Mouse (Mus musculus) midbrain, embryonic 15.5 days (tissue): Measurements from ENCODE around the gene Tgfb3. TPM values are rescaled to one million over a fixed set of nuclear protein-coding genes. Genes with fewer than 3 reads are reported as not detected.

Experiments
- ATAC-seq: fragments of 200-750 bp; cut with Nextera tagmentation; replicated peaks from 2 replicates; pipeline ENCODE4 v1.8.0; 2017; ENCODE audit warnings: moderate TSS enrichment
- H3K27ac ChIP-seq: fragments of 300-500 bp; sonication (generic); 2 replicates; pipeline ENCODE4 v1.5.1; 2015; ENCODE audit warnings: mild to moderate bottlenecking, inconsistent platforms
- H3K27me3 ChIP-seq: fragments of 300-500 bp; sonication (generic); replicated peaks from 2 replicates; pipeline ENCODE4 v1.6.1; 2015; ENCODE audit warnings: inconsistent platforms
- H3K36me3 ChIP-seq: fragments of 300-500 bp; sonication (generic); replicated peaks from 2 replicates; pipeline ENCODE4 v1.6.1; 2015; ENCODE audit warnings: inconsistent platforms
- H3K4me1 ChIP-seq: fragments of 300-500 bp; sonication (generic); 2 replicates; pipeline ENCODE4 v1.6.1; 2015; ENCODE audit warnings: inconsistent platforms
- H3K4me2 ChIP-seq: fragments of 300-500 bp; sonication (generic); 2 replicates; pipeline ENCODE4 v1.6.1; 2015; ENCODE audit warnings: inconsistent platforms, mild to moderate bottlenecking, moderate library complexity
- H3K4me3 ChIP-seq: fragments of 300-500 bp; sonication (generic); 2 replicates; pipeline ENCODE4 v1.5.1; 2015; ENCODE audit warnings: mild to moderate bottlenecking, inconsistent platforms
- H3K9ac ChIP-seq: fragments of 300-500 bp; sonication (generic); 2 replicates; pipeline ENCODE4 v1.6.1; 2015; ENCODE audit warnings: mild to moderate bottlenecking, inconsistent platforms
- H3K9me3 ChIP-seq: fragments of 300-500 bp; sonication (generic); 2 replicates; pipeline ENCODE4 v1.6.1; 2016; ENCODE audit warnings: inconsistent platforms
- WGBS: fragments of 180-500 bp; shearing (Covaris S2); methylation state at CpG from one replicate; pipeline ENCODE4 v1.1.7; 2015; ENCODE audit warnings: mixed read lengths; 5-methylcytosine and 5-hydroxymethylcytosine counted together
- polyA plus RNA-seq: library from polyadenylated mRNA; unstranded; fragments of >200 nt; fragmentation: Nextera tagmentation; extraction: Ambion mirVana; gene quantifications from 2 replicates; pipeline ENCODE4 v1.2.1, GENCODE M21; 2015

Tgfb3 gene
- polyA plus RNA-seq, 1 experiment from 2014 or later = 4.7 TPM

DNA sequence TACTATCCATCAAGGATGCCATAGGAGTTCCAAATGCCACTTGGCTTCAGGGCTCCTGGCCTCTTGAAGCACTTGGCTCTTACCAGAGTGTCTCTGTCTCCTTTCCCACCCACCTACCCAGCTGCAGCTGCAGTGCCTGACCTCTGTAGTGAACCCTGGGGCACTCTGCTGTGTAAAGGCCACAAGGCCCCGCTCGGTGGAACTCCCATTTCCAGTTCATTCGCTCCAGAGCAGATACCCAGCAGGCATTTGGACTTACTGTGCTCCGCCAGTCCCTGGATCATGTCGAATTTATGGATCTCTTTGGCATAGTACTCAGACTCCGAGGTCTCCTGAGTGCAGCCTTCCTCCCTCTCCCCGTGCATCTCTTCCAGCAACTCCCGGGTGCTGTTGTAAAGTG is 1.5 kb downstream of the Tgfb3 start:
- Histone ChIP-seq H3K9ac (no peak overlapping the region), H3K4me3 (0 out of 2 replicates have a peak overlapping the region, but pooled peaks have one; percentile 52)

DNA sequence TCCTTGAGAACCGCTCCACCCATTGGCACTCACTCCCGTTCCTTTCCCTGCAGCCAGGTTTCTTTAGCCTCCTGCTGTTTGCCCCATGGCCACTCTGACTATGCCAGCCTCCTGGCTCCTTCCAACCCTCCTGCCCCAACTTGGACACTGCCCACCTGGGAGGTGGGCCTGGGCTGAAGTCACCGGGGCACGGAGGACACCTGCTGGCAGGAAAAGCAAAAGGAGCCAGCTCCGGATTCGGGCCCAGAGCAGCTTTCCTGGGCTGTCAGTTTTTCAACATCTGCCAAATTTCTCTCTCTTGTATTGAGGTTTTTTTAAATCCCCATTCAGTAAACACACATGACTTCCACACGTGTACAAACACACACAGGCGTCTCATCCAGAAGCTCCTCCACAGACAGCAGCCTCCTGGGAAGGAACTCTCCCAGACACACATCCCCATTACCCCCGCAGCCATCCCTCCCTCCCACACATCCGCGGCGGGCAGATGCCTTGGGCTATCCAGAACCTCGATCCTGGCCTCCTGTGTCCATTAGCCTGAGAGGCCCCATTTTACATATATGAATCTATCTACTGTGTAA is 2.4 kb downstream of the Tgfb3 start:
- no peak for ATAC-seq
- Histone ChIP-seq H3K9ac (no peak overlapping the region), H3K4me1 (peaks cover 30% of the 10 kb centered on the region), H3K36me3 (no peaks in the 10 kb centered on the region), H3K9me3 (no peaks in the 10 kb centered on the region), H3K4me3 (0 out of 2 replicates have a peak overlapping the region, but pooled peaks have one; percentile 8), H3K27ac (no peak overlapping the region), H3K4me2 (peak overlapping the region; percentile 94), H3K27me3 (peaks cover 27% of the 10 kb centered on the region)
- 7% methylated on average over 13 of the region's 13 CpGs for WGBS

More for the DNA sequence above, 1.5 kb downstream of the Tgfb3 start:
- no peaks in the 10 kb centered on the region for H3K9me3 ChIP-seq
- no peak for ATAC-seq
- H3K27me3 ChIP-seq = peaks cover 27% of the 10 kb centered on the region
- no peak overlapping the region for H3K27ac ChIP-seq
- H3K36me3 ChIP-seq = no peaks in the 10 kb centered on the region
- H3K4me2 ChIP-seq = peak overlapping the region; percentile 94
- peaks cover 32% of the 10 kb centered on the region for H3K4me1 ChIP-seq
- 32% methylated on average over 8 of the region's 8 CpGs for WGBS

DNA sequence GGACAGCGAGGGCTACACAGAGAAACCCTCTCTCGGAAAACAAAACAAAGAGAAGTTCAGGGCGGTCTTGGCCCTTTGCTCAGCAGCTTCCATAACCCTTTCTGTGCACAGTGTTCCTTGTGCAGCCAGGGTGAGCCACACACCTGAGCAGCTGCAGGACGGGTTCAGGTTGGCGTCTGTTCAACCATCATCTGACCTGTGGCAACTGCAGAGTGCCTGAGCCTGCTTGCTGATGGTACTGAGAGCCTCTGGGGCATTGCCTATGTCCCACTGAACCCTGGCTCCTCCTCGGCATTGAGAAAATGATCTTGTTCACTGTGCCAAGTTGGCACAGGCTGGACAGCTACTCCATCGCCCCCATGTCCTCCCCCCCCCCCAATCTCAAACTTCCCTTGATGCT is 3.5 kb downstream of the Tgfb3 start:
- no peak overlapping the region for H3K9ac ChIP-seq
- H3K4me3 ChIP-seq = no peak overlapping the region
- no peak for ATAC-seq
- peaks cover 30% of the 10 kb centered on the region for H3K4me1 ChIP-seq
- no peak overlapping the region for H3K4me2 ChIP-seq
- 91% methylated on average over 7 of the region's 7 CpGs for WGBS
- no peak overlapping the region for H3K27ac ChIP-seq
- peaks cover 19% of the 10 kb centered on the region for H3K27me3 ChIP-seq
- H3K9me3 ChIP-seq = no peaks in the 10 kb centered on the region
- no peaks in the 10 kb centered on the region for H3K36me3 ChIP-seq

- Histone ChIP-seq H3K9me3 (no peaks in the 10 kb centered on the region), H3K9ac (no peak overlapping the region), H3K4me2 (no peak overlapping the region), H3K4me1 (peaks cover 30% of the 10 kb centered on the region), H3K27me3 (peaks cover 19% of the 10 kb centered on the region), H3K36me3 (no peaks in the 10 kb centered on the region), H3K4me3 (no peak overlapping the region), H3K27ac (no peak overlapping the region)
- no peak for ATAC-seq
- 69% methylated on average over 12 of the region's 12 CpGs for WGBS
These were observed 4.2 kb downstream of the Tgfb3 start for GRCm38 (mm10) chr12:86074681-86075080.

DNA sequence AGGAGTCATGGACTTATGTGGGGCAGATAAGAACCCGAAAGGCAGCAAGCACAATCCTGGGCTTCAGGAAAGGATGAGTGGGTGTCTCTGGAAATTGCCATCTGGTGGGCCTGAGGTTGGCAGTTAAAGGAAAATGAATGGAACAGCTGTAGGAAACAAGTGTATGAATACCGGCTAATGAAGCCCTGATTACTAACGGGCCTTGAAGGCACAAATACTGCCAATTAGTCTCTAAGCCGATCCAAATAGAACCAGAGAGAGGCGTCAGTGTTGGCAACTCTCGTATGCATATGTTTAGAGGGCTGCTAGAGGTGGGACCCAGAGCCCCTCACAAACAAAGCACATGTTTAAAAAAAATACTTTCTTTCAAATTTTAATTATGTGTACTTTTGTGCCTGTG is 7.4 kb downstream of the Tgfb3 start:
- H3K9ac ChIP-seq = no peak overlapping the region
- no peak for ATAC-seq

GRCm38 (mm10) chr12:86064796-86065195 is 14.0 kb downstream of the Tgfb3 start:
- Histone ChIP-seq H3K27me3 (no peaks in the 10 kb centered on the region), H3K4me2 (no peak overlapping the region), H3K4me3 (no peak overlapping the region), H3K9me3 (no peaks in the 10 kb centered on the region), H3K27ac (no peak overlapping the region), H3K4me1 (no peaks in the 10 kb centered on the region), H3K9ac (no peak overlapping the region), H3K36me3 (no peaks in the 10 kb centered on the region)
- ATAC-seq = no peak

More for the DNA sequence above, 7.4 kb downstream of the Tgfb3 start:
- peaks cover 5% of the 10 kb centered on the region; the same call in 1 of the 2 replicates for H3K4me1 ChIP-seq
- H3K27ac ChIP-seq = no peak overlapping the region
- no peaks in the 10 kb centered on the region for H3K9me3 ChIP-seq
- no peak overlapping the region for H3K4me2 ChIP-seq
- peaks cover 12% of the 10 kb centered on the region; the same call in 1 of the 2 replicates for H3K27me3 ChIP-seq
- WGBS = 73% methylated on average over 6 of the region's 6 CpGs
- H3K4me3 ChIP-seq = no peak overlapping the region
- no peaks in the 10 kb centered on the region for H3K36me3 ChIP-seq

GRCm38 (mm10) chr12:86059341-86059740 is 19.5 kb downstream of the Tgfb3 start:
- 90% methylated on average over 6 of the region's 6 CpGs for WGBS
- H3K27me3 ChIP-seq = no peaks in the 10 kb centered on the region
- H3K9me3 ChIP-seq = no peaks in the 10 kb centered on the region
- no peak overlapping the region for H3K27ac ChIP-seq
- H3K36me3 ChIP-seq = no peaks in the 10 kb centered on the region
- no peak overlapping the region for H3K4me3 ChIP-seq
- H3K4me2 ChIP-seq = no peak overlapping the region
- no peaks in the 10 kb centered on the region for H3K4me1 ChIP-seq
- no peak overlapping the region for H3K9ac ChIP-seq
- no peak for ATAC-seq

GRCm38 (mm10) chr12:86057516-86057915 is 21.3 kb downstream of the Tgfb3 start:
- no peak overlapping the region for H3K4me2 ChIP-seq
- no peaks in the 10 kb centered on the region for H3K4me1 ChIP-seq
- H3K36me3 ChIP-seq = no peaks in the 10 kb centered on the region
- no peaks in the 10 kb centered on the region for H3K9me3 ChIP-seq
- H3K4me3 ChIP-seq = no peak overlapping the region
- H3K9ac ChIP-seq = no peak overlapping the region
- ATAC-seq = no peak
- 86% methylated on average over 8 of the region's 8 CpGs for WGBS
- no peak overlapping the region for H3K27ac ChIP-seq
- no peaks in the 10 kb centered on the region for H3K27me3 ChIP-seq

- Histone ChIP-seq H3K4me1 (no peaks in the 10 kb centered on the region), H3K27me3 (no peaks in the 10 kb centered on the region), H3K9me3 (no peaks in the 10 kb centered on the region), H3K9ac (no peak overlapping the region), H3K4me3 (no peak overlapping the region), H3K36me3 (no peaks in the 10 kb centered on the region), H3K27ac (no peak overlapping the region), H3K4me2 (no peak overlapping the region)
- 90% methylated on average over 8 of the region's 8 CpGs for WGBS
- ATAC-seq = no peak
These were observed 21.9 kb downstream of the Tgfb3 start for GRCm38 (mm10) chr12:86056976-86057375.

GRCm38 (mm10) chr12:86055306-86055705 is 23.5 kb downstream of the Tgfb3 start:
- Histone ChIP-seq H3K9me3 (no peaks in the 10 kb centered on the region), H3K27ac (no peak overlapping the region), H3K27me3 (no peaks in the 10 kb centered on the region), H3K9ac (no peak overlapping the region), H3K4me3 (no peak overlapping the region), H3K36me3 (no peaks in the 10 kb centered on the region), H3K4me1 (no peaks in the 10 kb centered on the region), H3K4me2 (no peak overlapping the region)
- no peak for ATAC-seq
- WGBS = 94% methylated on average over 2 of the region's 2 CpGs

DNA sequence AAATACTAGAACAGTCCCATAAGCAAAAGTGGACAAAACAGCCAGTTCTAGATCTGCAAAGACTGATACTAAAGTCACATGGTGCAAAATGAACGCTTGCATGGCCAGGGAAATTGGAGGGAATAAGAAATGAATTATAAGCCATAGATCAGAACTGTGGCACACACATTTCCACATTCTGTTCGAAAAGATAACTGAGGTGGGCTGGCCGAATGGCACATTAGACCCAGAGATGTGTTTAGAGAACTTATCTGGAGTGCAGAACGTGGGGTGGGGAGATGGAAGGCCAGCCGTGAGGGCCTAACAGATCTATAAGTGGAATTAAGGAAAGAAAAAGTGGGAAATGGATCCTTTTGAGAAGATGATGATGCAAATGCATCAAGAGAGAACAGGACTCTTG is 27.4 kb downstream of the Tgfb3 start:
- no peaks in the 10 kb centered on the region for H3K9me3 ChIP-seq
- H3K27me3 ChIP-seq = no peaks in the 10 kb centered on the region
- H3K4me2 ChIP-seq = no peak overlapping the region
- H3K36me3 ChIP-seq = no peaks in the 10 kb centered on the region
- ATAC-seq = no peak
- no peak overlapping the region for H3K27ac ChIP-seq
- WGBS = 95% methylated on average over 5 of the region's 5 CpGs
- no peaks in the 10 kb centered on the region for H3K4me1 ChIP-seq
- H3K4me3 ChIP-seq = no peak overlapping the region
- no peak overlapping the region for H3K9ac ChIP-seq

GRCm38 (mm10) chr12:86049813-86050212 is 29.0 kb downstream of the Tgfb3 start:
- Histone ChIP-seq H3K9me3 (no peaks in the 10 kb centered on the region), H3K4me3 (no peak overlapping the region), H3K4me1 (no peaks in the 10 kb centered on the region), H3K36me3 (no peaks in the 10 kb centered on the region), H3K4me2 (no peak overlapping the region), H3K9ac (no peak overlapping the region), H3K27me3 (no peaks in the 10 kb centered on the region), H3K27ac (no peak overlapping the region)
- 52% methylated on average over 6 of the region's 6 CpGs for WGBS
- no peak for ATAC-seq

GRCm38 (mm10) chr12:86047376-86047775 is 31.5 kb downstream of the Tgfb3 start:
- H3K9me3 ChIP-seq = no peaks in the 10 kb centered on the region; the same call in 1 of the 2 replicates
- H3K4me2 ChIP-seq = no peak overlapping the region
- H3K27me3 ChIP-seq = no peaks in the 10 kb centered on the region
- WGBS = 84% methylated on average over 8 of the region's 8 CpGs
- ATAC-seq = no peak
- no peak overlapping the region for H3K4me3 ChIP-seq
- H3K27ac ChIP-seq = no peak overlapping the region
- no peaks in the 10 kb centered on the region for H3K4me1 ChIP-seq
- no peak overlapping the region for H3K9ac ChIP-seq
- no peaks in the 10 kb centered on the region; the same call in 1 of the 2 replicates for H3K36me3 ChIP-seq
